Comparison of ENCODE assay signal across 16 mouse cellular contexts in the genomic region with DNA sequence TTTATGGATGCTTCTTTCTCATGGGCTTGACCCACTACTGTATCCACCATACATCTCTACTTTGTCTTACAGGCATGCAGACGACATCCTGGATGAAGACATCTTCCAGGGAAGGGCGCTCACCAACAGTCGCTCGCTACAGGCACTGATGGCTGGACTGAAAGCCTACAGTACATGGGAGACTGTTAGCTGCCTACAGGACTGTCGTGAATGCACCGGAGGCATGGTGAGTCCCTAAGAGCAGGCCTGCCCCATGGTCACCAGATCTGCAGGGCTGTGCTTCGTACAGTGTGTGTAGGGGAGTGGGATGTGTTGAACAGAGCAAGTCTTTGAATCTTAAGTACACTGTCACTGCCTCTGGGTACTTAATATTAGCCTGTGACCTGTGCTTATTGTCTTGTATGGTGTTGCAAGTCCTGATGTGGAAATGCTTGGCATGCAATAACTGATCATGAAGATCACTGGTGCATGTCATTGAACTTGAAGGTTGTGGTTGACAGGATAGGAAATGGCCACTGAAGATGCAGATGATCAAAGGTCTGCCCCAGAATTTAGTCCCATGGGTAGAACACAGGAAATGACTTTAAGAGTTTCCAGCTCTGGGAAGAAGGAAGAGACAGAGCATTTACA.
"Had no signal": no experiment of that assay in that cellular context is flagged by ENCODE, and none has a peak within 500 bp of the region (broad histone marks: within the 10 kb centered on the region; RNA-seq: fewer than 3 reads in every experiment).

No protein-coding gene starts in this region.

- H3K4me2 ChIP-seq: kidney, embryonic 15.5 days; liver, embryonic 13.5 days; midbrain, embryonic 11.5 days; neural tube, embryonic 13.5 days; stomach, embryonic 15.5 days had no signal

- H3K27ac ChIP-seq: kidney, embryonic 15.5 days; left cerebral cortex, adult 2 months; limb, embryonic 10.5 days; liver, embryonic 13.5 days; neural tube, embryonic 13.5 days; stomach, embryonic 15.5 days had no signal

- DNase-seq: kidney, postnatal 25 days; liver, embryonic 13.5 days; liver, postnatal 0 days; lung, postnatal 14 days; retina, postnatal 1 day; right cerebral cortex, postnatal 4 days; thymus, adult 2 months; thymus, postnatal 25 days had no signal

- H3K36me3 ChIP-seq: kidney, embryonic 15.5 days; limb, embryonic 10.5 days; liver, embryonic 13.5 days; neural tube, embryonic 13.5 days; stomach, embryonic 15.5 days had no signal

- H3K4me1 ChIP-seq: kidney, embryonic 15.5 days; liver, embryonic 13.5 days; neural tube, embryonic 13.5 days; stomach, embryonic 15.5 days had no signal

- H3K4me3 ChIP-seq: kidney, embryonic 15.5 days; left cerebral cortex, adult 2 months; limb, embryonic 10.5 days; liver, embryonic 13.5 days; neural tube, embryonic 13.5 days; stomach, embryonic 15.5 days had no signal

- H3K9ac ChIP-seq: kidney, embryonic 15.5 days; liver, embryonic 13.5 days; liver, postnatal 0 days; neural tube, embryonic 13.5 days; stomach, embryonic 15.5 days had no signal

- H3K9me3 ChIP-seq: kidney, embryonic 15.5 days; limb, embryonic 10.5 days; liver, embryonic 13.5 days; neural tube, embryonic 13.5 days; stomach, embryonic 15.5 days had no signal

- ATAC-seq: intestine, embryonic 16.5 days; liver, postnatal 0 days; midbrain, embryonic 16.5 days had no signal

- H3K27me3 ChIP-seq: kidney, embryonic 15.5 days; liver, embryonic 13.5 days; neural tube, embryonic 13.5 days; stomach, embryonic 15.5 days had no signal
